Mouse (Mus musculus) midbrain, embryonic 15.5 days (tissue): ENCODE results near the gene Syne2. TPM values are rescaled to one million over a fixed set of nuclear protein-coding genes. Genes with fewer than 3 reads are reported as not detected.

Source experiments
- ATAC-seq: fragments of 200-750 bp; cut with Nextera tagmentation; replicated peaks from 2 replicates; pipeline ENCODE4 v1.8.0; 2017; ENCODE audit warnings: moderate TSS enrichment
- H3K27ac ChIP-seq: fragments of 300-500 bp; sonication (generic); 2 replicates; pipeline ENCODE4 v1.5.1; 2015; ENCODE audit warnings: mild to moderate bottlenecking, inconsistent platforms
- H3K27me3 ChIP-seq: fragments of 300-500 bp; sonication (generic); replicated peaks from 2 replicates; pipeline ENCODE4 v1.6.1; 2015; ENCODE audit warnings: inconsistent platforms
- H3K36me3 ChIP-seq: fragments of 300-500 bp; sonication (generic); replicated peaks from 2 replicates; pipeline ENCODE4 v1.6.1; 2015; ENCODE audit warnings: inconsistent platforms
- H3K4me1 ChIP-seq: fragments of 300-500 bp; sonication (generic); 2 replicates; pipeline ENCODE4 v1.6.1; 2015; ENCODE audit warnings: inconsistent platforms
- H3K4me2 ChIP-seq: fragments of 300-500 bp; sonication (generic); 2 replicates; pipeline ENCODE4 v1.6.1; 2015; ENCODE audit warnings: inconsistent platforms, mild to moderate bottlenecking, moderate library complexity
- H3K4me3 ChIP-seq: fragments of 300-500 bp; sonication (generic); 2 replicates; pipeline ENCODE4 v1.5.1; 2015; ENCODE audit warnings: mild to moderate bottlenecking, inconsistent platforms
- H3K9ac ChIP-seq: fragments of 300-500 bp; sonication (generic); 2 replicates; pipeline ENCODE4 v1.6.1; 2015; ENCODE audit warnings: mild to moderate bottlenecking, inconsistent platforms
- H3K9me3 ChIP-seq: fragments of 300-500 bp; sonication (generic); 2 replicates; pipeline ENCODE4 v1.6.1; 2016; ENCODE audit warnings: inconsistent platforms
- WGBS: fragments of 180-500 bp; shearing (Covaris S2); methylation state at CpG from one replicate; pipeline ENCODE4 v1.1.7; 2015; ENCODE audit warnings: mixed read lengths; 5-methylcytosine and 5-hydroxymethylcytosine counted together
- polyA plus RNA-seq: library from polyadenylated mRNA; unstranded; fragments of >200 nt; fragmentation: Nextera tagmentation; extraction: Ambion mirVana; gene quantifications from 2 replicates; pipeline ENCODE4 v1.2.1, GENCODE M21; 2015

The Syne2 gene
- polyA plus RNA-seq, 1 experiment from 2014 or later, result 56.0 TPM

- 95% methylated on average over 4 of the region's 4 CpGs for WGBS
- peaks cover 8% of the 10 kb centered on the region; the same call in 1 of the 2 replicates for H3K36me3 ChIP-seq
- no peaks in the 10 kb centered on the region for H3K4me1 ChIP-seq
- no peak overlapping the region for H3K27ac ChIP-seq
- H3K4me2 ChIP-seq, result no peak overlapping the region
- H3K27me3 ChIP-seq, result no peaks in the 10 kb centered on the region
- H3K9ac ChIP-seq, result no peak overlapping the region
- no peaks in the 10 kb centered on the region for H3K9me3 ChIP-seq
- H3K4me3 ChIP-seq, result no peak overlapping the region
- ATAC-seq, result no peak
Observed at GRCm38 (mm10) chr12:75992946-75993345, 175.0 kb downstream of the Syne2 start.

GRCm38 (mm10) chr12:75995086-75995485 is 177.2 kb downstream of the Syne2 start:
- WGBS, result 51% methylated on average over 2 of the region's 2 CpGs
- H3K4me3 ChIP-seq, result no peak overlapping the region
- no peak for ATAC-seq
- no peaks in the 10 kb centered on the region for H3K27me3 ChIP-seq
- H3K4me1 ChIP-seq, result no peaks in the 10 kb centered on the region
- no peak overlapping the region for H3K4me2 ChIP-seq
- H3K36me3 ChIP-seq, result peaks cover 8% of the 10 kb centered on the region; the same call in 1 of the 2 replicates
- H3K27ac ChIP-seq, result no peak overlapping the region
- no peaks in the 10 kb centered on the region for H3K9me3 ChIP-seq
- H3K9ac ChIP-seq, result no peak overlapping the region

- H3K4me1 ChIP-seq, result no peaks in the 10 kb centered on the region
- H3K4me3 ChIP-seq, result no peak overlapping the region
- H3K4me2 ChIP-seq, result no peak overlapping the region
- H3K27ac ChIP-seq, result no peak overlapping the region
- ATAC-seq, result no peak
- H3K9ac ChIP-seq, result no peak overlapping the region
- H3K27me3 ChIP-seq, result no peaks in the 10 kb centered on the region
- 93% methylated on average over 5 of the region's 5 CpGs for WGBS
- H3K36me3 ChIP-seq, result no peaks in the 10 kb centered on the region; the same call in 1 of the 2 replicates
- no peaks in the 10 kb centered on the region for H3K9me3 ChIP-seq
Observed at GRCm38 (mm10) chr12:75997547-75997946, 179.6 kb downstream of the Syne2 start.

GRCm38 (mm10) chr12:75998416-75998815 is 180.5 kb downstream of the Syne2 start:
- H3K27ac ChIP-seq, result no peak overlapping the region
- H3K27me3 ChIP-seq, result no peaks in the 10 kb centered on the region
- WGBS, result 96% methylated on average over 2 of the region's 2 CpGs

GRCm38 (mm10) chr12:76004697-76005249 is 186.8 kb downstream of the Syne2 start:
- H3K27me3 ChIP-seq, result no peaks in the 10 kb centered on the region
- no peaks in the 10 kb centered on the region for H3K9me3 ChIP-seq
- H3K36me3 ChIP-seq, result no peaks in the 10 kb centered on the region
- H3K27ac ChIP-seq, result no peak overlapping the region
- H3K4me3 ChIP-seq, result no peak overlapping the region
- H3K9ac ChIP-seq, result no peak overlapping the region
- WGBS, result 39% methylated on average over 9 of the region's 9 CpGs
- no peaks in the 10 kb centered on the region for H3K4me1 ChIP-seq
- no peak overlapping the region for H3K4me2 ChIP-seq
- ATAC-seq, result peak; percentile 75

More at GRCm38 (mm10) chr12:75998416-75998815, 180.5 kb downstream of the Syne2 start:
- no peaks in the 10 kb centered on the region for H3K4me1 ChIP-seq
- H3K9ac ChIP-seq, result no peak overlapping the region
- no peak for ATAC-seq
- no peaks in the 10 kb centered on the region for H3K9me3 ChIP-seq
- no peak overlapping the region for H3K4me2 ChIP-seq
- H3K36me3 ChIP-seq, result no peaks in the 10 kb centered on the region; the same call in 1 of the 2 replicates
- no peak overlapping the region for H3K4me3 ChIP-seq

- Histone ChIP-seq H3K9ac (no peak overlapping the region), H3K9me3 (no peaks in the 10 kb centered on the region), H3K4me3 (no peak overlapping the region), H3K27me3 (no peaks in the 10 kb centered on the region), H3K27ac (no peak overlapping the region), H3K36me3 (no peaks in the 10 kb centered on the region), H3K4me1 (no peaks in the 10 kb centered on the region), H3K4me2 (no peak overlapping the region)
- no peak for ATAC-seq
- 51% methylated on average over 6 of the region's 6 CpGs for WGBS
Observed at GRCm38 (mm10) chr12:76008991-76009390, 191.1 kb downstream of the Syne2 start.

GRCm38 (mm10) chr12:76012789-76013188 is 194.9 kb downstream of the Syne2 start:
- H3K27ac ChIP-seq, result no peak overlapping the region
- H3K9me3 ChIP-seq, result no peaks in the 10 kb centered on the region
- ATAC-seq, result no peak

GRCm38 (mm10) chr12:76013480-76013879 is 195.5 kb downstream of the Syne2 start:
- Histone ChIP-seq H3K4me3 (no peak overlapping the region), H3K4me1 (no peaks in the 10 kb centered on the region)

More at GRCm38 (mm10) chr12:76012789-76013188, 194.9 kb downstream of the Syne2 start:
- Histone ChIP-seq H3K4me2 (no peak overlapping the region), H3K4me1 (no peaks in the 10 kb centered on the region), H3K27me3 (no peaks in the 10 kb centered on the region), H3K9ac (no peak overlapping the region), H3K4me3 (no peak overlapping the region), H3K36me3 (no peaks in the 10 kb centered on the region)
- 89% methylated on average over 3 of the region's 4 CpGs for WGBS

GRCm38 (mm10) chr12:76015026-76015425 is 197.1 kb downstream of the Syne2 start:
- H3K4me3 ChIP-seq, result no peak overlapping the region
- 88% methylated on average over 15 of the region's 15 CpGs for WGBS
- ATAC-seq, result no peak
- no peak overlapping the region for H3K9ac ChIP-seq
- H3K36me3 ChIP-seq, result no peaks in the 10 kb centered on the region
- H3K4me2 ChIP-seq, result no peak overlapping the region
- H3K27me3 ChIP-seq, result no peaks in the 10 kb centered on the region
- H3K27ac ChIP-seq, result no peak overlapping the region
- no peaks in the 10 kb centered on the region for H3K9me3 ChIP-seq
- no peaks in the 10 kb centered on the region for H3K4me1 ChIP-seq

More at GRCm38 (mm10) chr12:76013480-76013879, 195.5 kb downstream of the Syne2 start:
- Histone ChIP-seq H3K27ac (no peak overlapping the region), H3K27me3 (no peaks in the 10 kb centered on the region), H3K4me2 (no peak overlapping the region), H3K9me3 (no peaks in the 10 kb centered on the region), H3K9ac (no peak overlapping the region), H3K36me3 (no peaks in the 10 kb centered on the region)
- 22% methylated on average over 4 of the region's 4 CpGs for WGBS
- ATAC-seq, result no peak

GRCm38 (mm10) chr12:76015489-76015888 is 197.6 kb downstream of the Syne2 start:
- H3K9me3 ChIP-seq, result no peaks in the 10 kb centered on the region
- no peak overlapping the region for H3K4me3 ChIP-seq
- no peaks in the 10 kb centered on the region for H3K27me3 ChIP-seq
- no peak for ATAC-seq
- H3K36me3 ChIP-seq, result no peaks in the 10 kb centered on the region
- no peak overlapping the region for H3K4me2 ChIP-seq
- no peak overlapping the region for H3K27ac ChIP-seq
- no peak overlapping the region for H3K9ac ChIP-seq
- H3K4me1 ChIP-seq, result no peaks in the 10 kb centered on the region
- 88% methylated on average over 11 of the region's 11 CpGs for WGBS

- H3K9me3 ChIP-seq, result no peaks in the 10 kb centered on the region
- no peak overlapping the region for H3K4me3 ChIP-seq
- no peaks in the 10 kb centered on the region for H3K27me3 ChIP-seq
- H3K4me1 ChIP-seq, result no peaks in the 10 kb centered on the region
- no peak overlapping the region for H3K9ac ChIP-seq
- no peak overlapping the region for H3K27ac ChIP-seq
- no peak overlapping the region for H3K4me2 ChIP-seq
- H3K36me3 ChIP-seq, result no peaks in the 10 kb centered on the region
- WGBS, result 78% methylated on average over 14 of the region's 14 CpGs
- no peak for ATAC-seq
Observed at GRCm38 (mm10) chr12:76016123-76017101, 198.5 kb downstream of the Syne2 start.

- 88% methylated on average over 8 of the region's 8 CpGs for WGBS
Observed at GRCm38 (mm10) chr12:76018640-76019039, 200.7 kb downstream of the Syne2 start.

More at GRCm38 (mm10) chr12:76018640-76019039, 200.7 kb downstream of the Syne2 start:
- Histone ChIP-seq H3K27ac (no peak overlapping the region), H3K9me3 (no peaks in the 10 kb centered on the region), H3K4me1 (no peaks in the 10 kb centered on the region), H3K4me3 (no peak overlapping the region), H3K4me2 (no peak overlapping the region), H3K36me3 (no peaks in the 10 kb centered on the region; the same call in 1 of the 2 replicates), H3K9ac (no peak overlapping the region), H3K27me3 (no peaks in the 10 kb centered on the region)
- ATAC-seq, result no peak
